Mouse (Mus musculus): ENCODE results near the gene Gsdma.
"Not testable (repeated sequence)": the region's sequence is repeated elsewhere in the genome, so short reads cannot be mapped to it uniquely, and the experiment has no call there.

Gene Gsdma

GRCm38 (mm10) chr11:98680023-98680422 lies 15.9 kb downstream of the Gsdma start:
- DNase-seq (ENCODE audit: extremely low read depth, insufficient read length, low spot score) = no peak

- not testable (repeated sequence) for DNase-seq (ENCODE audit: extremely low read depth, insufficient read length, low spot score)
Measured at GRCm38 (mm10) chr11:98680595-98680994, 16.4 kb downstream of the Gsdma start.

- no peak for DNase-seq (ENCODE audit: extremely low read depth, insufficient read length, low spot score)
Measured at GRCm38 (mm10) chr11:98681186-98681585, 17.0 kb downstream of the Gsdma start.

- DNase-seq (ENCODE audit: extremely low read depth, insufficient read length, low spot score) = peak; percentile 93
Measured at GRCm38 (mm10) chr11:98681786-98682745, 17.9 kb downstream of the Gsdma start, which contains the start of gene Psmd3. TSS of gene Psmd3 (plus strand) at chr11:98682554.

GRCm38 (mm10) chr11:98682811-98683210 lies 18.7 kb downstream of the Gsdma start:
- DNase-seq (ENCODE audit: extremely low read depth, insufficient read length, low spot score) = no peak

- DNase-seq (ENCODE audit: extremely low read depth, insufficient read length, low spot score) = no peak
Measured at GRCm38 (mm10) chr11:98685642-98686041, 21.5 kb downstream of the Gsdma start.

- no peak for DNase-seq (ENCODE audit: extremely low read depth, insufficient read length, low spot score)
Measured at GRCm38 (mm10) chr11:98686976-98687375, 22.8 kb downstream of the Gsdma start.

GRCm38 (mm10) chr11:98688009-98688408 lies 23.9 kb downstream of the Gsdma start:
- no peak for DNase-seq (ENCODE audit: extremely low read depth, insufficient read length, low spot score)

GRCm38 (mm10) chr11:98693201-98693600 lies 29.1 kb downstream of the Gsdma start:
- DNase-seq (ENCODE audit: extremely low read depth, insufficient read length, low spot score) = no peak

GRCm38 (mm10) chr11:98693746-98694145 lies 29.6 kb downstream of the Gsdma start:
- DNase-seq (ENCODE audit: extremely low read depth, insufficient read length, low spot score) = no peak

- DNase-seq (ENCODE audit: extremely low read depth, insufficient read length, low spot score) = no peak
Measured at GRCm38 (mm10) chr11:98694301-98694700, 30.1 kb downstream of the Gsdma start.

- no peak for DNase-seq (ENCODE audit: extremely low read depth, insufficient read length, low spot score)
Measured at GRCm38 (mm10) chr11:98695408-98695807, 31.3 kb downstream of the Gsdma start.

GRCm38 (mm10) chr11:98696454-98697216 lies 32.5 kb downstream of the Gsdma start:
- no peak for DNase-seq (ENCODE audit: extremely low read depth, insufficient read length, low spot score)

GRCm38 (mm10) chr11:98697225-98697624 lies 33.1 kb downstream of the Gsdma start:
- DNase-seq (ENCODE audit: extremely low read depth, insufficient read length, low spot score) = no peak

GRCm38 (mm10) chr11:98698849-98699640 lies 34.9 kb downstream of the Gsdma start:
- no peak for DNase-seq (ENCODE audit: extremely low read depth, insufficient read length, low spot score)

GRCm38 (mm10) chr11:98699911-98700310 lies 35.8 kb downstream of the Gsdma start:
- DNase-seq (ENCODE audit: extremely low read depth, insufficient read length, low spot score) = no peak

- DNase-seq (ENCODE audit: extremely low read depth, insufficient read length, low spot score) = no peak
Measured at GRCm38 (mm10) chr11:98701213-98701670, 37.1 kb downstream of the Gsdma start, which contains the start of gene Csf3. TSS of gene Csf3 (plus strand) at chr11:98701263.

- DNase-seq (ENCODE audit: extremely low read depth, insufficient read length, low spot score) = no peak
Measured at GRCm38 (mm10) chr11:98702323-98702722, 38.2 kb downstream of the Gsdma start.

- DNase-seq (ENCODE audit: extremely low read depth, insufficient read length, low spot score) = no peak
Measured at GRCm38 (mm10) chr11:98705021-98705420, 40.9 kb downstream of the Gsdma start.
